Mouse (Mus musculus) embryo, embryonic 11.5 days (tissue): Measurements from ENCODE around the gene Bsn.

Experiments used
- DNase-seq: peaks from one replicate; pipeline ENCODE4 v3.0.0-alpha.2; 2012; ENCODE audit warnings: low read depth, low spot score

Bsn gene

DNA sequence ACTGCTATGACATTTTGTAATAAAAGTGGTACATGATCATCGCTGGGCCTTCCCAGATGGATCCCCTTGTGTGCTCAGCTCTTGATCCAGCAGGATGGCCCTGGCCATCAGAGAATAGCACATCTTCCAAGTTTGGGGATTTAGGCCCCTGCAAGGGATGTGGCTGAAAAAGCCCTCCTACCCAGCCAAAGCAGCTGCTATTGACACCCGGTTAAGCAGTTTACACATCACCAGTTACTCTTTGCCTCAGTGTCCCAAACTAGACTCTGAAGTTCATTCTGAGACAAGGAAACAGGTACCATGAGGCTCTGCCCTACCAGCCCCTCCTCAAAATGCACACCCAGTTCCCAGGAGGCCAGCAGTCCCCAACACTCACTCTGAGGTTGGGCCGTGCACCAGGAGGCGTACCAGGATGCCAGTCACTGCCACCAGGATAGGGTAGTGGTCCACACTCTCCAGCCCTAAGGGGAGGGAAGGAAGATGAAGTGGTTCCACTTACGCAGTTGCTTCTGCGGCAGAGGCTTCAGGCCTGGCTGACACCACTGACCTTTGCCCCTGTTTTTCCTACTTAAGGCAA, 134.4 kb downstream of the Bsn start:
- DNase-seq, result no peak

DNA sequence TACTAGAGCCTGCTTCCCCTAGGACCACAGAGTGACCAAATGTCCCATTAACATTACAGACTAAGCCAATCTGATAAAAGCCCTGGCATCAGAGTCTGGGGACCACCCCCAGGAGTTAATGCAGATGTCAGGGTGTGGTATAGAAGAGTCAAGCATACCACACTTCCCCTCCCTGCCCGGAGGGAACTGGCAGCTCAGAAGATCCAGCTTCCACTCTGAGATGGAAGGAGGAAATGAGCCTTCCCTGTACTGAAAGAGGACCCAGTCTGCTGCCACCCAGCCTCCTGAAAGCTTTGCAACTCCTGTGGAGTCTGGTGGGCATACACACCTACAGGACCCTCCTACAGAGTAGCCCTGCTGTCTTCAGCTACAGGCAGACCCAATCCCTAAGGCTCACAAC, 135.1 kb downstream of the Bsn start:
- DNase-seq, result no peak

DNA sequence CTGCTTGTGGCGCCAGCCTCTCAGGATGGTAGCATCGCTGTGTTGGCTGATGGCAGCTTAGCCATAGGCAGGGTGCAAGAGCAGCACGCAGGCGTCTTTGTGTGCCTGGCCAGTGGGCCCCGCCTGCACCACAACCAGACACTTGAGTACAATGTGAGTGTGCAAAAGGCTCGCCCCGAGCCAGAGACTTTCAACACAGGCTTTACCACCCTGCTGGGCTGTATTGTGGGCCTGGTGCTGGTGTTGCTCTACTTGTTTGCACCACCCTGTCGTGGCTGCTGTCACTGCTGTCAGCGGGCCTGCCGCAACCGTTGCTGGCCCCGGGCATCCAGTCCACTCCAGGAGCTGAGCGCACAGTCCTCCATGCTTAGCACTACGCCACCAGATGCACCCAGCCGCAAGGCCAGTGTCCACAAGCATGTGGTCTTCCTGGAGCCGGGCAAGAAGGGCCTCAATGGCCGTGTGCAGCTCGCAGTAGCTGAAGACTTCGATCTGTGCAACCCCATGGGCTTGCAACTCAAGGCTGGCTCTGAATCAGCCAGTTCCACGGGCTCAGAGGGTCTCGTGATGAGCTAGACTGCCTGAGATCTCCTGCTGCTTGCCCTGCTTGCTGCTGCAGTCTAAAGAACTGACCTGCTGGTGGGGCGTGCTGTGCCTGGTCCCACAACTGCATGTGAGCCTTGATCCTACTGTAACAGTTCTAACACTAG, 135.7 kb downstream of the Bsn start:
- DNase-seq, result no peak

DNA sequence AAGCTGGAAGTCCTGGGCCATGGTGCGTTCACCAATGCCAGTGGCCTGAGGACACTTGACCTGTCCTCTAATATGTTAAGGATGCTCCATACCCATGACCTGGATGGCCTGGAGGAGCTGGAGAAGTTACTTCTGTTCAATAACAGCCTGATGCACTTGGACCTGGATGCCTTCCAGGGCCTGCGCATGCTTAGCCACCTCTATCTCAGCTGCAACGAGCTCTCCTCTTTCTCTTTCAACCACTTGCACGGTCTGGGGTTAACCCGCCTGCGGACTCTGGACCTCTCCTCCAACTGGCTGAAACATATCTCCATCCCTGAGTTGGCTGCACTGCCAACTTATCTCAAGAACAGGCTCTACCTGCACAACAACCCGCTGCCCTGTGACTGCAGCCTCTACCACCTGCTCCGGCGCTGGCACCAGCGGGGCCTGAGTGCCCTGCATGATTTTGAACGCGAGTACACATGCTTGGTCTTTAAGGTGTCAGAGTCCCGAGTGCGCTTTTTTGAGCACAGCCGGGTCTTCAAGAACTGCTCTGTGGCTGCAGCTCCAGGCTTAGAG, 136.4 kb downstream of the Bsn start:
- DNase-seq, result no peak

DNA sequence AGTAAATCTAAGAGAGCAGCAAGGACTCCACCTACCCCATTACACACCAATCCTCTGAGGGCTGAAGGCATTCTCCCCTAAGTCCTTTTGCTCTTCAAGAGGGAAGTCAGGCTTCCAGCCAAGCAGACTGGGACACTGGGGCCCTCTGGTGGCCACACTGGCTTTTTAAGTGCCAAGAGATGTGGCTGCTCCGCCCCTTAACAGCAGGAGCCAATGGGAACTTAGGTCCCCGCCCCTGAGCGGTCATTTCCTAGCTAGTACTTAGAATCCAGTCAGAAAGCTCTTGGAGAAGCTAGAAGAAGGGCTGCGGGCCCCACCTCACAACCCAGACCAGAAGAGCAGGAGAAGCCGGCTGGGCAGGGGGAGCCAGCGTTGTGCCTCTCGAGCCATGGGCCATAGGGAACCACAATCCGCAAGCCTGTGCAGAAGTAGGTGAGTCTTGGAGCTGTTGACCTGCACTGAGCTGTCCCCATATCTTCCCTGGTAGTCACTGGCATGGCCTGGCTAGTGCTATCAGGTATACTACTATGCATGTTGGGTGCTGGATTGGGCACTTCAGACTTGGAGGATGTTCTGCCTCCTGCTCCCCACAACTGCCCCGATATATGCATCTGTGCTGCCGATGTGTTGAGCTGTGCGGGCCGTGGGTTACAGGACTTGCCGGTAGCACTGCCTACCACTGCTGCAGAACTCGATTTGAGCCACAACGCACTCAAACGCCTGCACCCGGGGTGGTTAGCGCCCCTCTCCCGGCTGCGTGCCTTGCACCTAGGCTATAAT, 137.1 kb downstream of the Bsn start, which contains the start of gene Amigo3:
Gene Amigo3, plus strand, starts transcription at position 275 of the 780 bp plus-strand sequence.
- peak; percentile 90 for DNase-seq

DNA sequence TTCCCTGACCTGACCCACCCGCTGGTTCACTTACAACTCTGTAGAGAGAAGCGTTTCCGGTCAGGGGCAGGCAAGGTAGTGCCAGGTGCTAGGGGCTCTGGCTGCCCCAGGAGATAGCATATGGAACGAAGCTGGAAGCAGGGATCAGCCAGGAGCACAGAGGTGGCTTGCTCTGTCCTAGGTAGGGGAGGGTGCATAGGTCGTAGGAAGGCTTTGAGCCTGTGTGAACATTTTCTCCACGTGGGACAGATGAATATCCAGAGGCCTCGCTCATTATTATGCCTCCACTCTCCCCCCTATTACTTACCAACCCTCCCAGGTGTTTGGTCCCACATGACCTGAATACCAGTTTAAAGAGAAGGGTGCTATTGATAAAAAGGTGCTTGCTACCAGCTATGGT, 137.8 kb downstream of the Bsn start:
- no peak for DNase-seq

DNA sequence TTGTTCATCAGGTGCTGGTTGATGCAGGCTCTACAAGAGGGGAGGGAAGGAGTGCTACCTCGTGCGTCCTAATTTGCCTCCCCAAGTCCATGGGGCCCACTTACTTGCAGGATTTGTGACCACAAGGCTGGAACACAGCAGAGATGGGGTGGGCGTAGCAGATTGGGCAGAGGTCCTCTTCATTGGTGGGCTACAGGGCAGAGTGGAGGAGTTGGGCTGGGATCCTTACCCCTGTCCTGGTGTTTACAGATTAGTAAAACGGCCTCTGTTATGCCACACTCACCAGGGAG, 138.3 kb downstream of the Bsn start:
- DNase-seq, result no peak

DNA sequence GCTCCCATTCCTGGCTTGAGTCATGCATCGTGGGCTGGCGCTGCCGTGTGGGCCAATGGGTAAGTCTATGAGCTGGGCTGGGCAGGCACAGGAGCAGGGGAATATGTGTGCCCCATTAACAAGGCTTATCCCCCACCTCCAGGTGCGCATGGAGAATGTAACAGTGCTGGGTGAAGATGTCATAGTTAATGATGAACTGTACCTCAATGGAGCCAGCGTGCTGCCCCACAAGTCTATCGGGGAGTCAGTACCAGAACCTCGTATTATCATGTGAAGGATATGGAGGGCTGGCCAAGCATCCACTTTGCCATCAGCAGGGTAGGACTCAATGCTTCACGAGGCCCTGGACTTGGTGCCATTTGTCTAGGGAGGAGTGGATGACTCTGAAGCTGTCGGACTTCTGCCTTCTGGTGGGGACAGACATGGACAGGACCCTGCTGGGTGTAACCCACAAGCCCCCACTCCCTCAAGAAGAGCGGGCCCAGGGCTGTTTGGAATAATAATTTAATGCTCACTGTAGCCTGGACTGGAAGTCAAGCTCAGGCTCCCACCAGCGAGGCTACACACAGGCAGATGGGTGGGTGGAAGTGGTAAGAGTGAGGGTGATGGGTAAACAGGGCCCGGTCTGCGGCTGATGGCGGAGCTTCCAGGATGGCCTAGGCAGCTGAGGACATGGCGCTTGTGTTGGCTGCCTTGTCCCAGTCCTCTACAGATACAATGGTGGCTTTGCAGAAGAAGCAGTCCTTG, 138.8 kb downstream of the Bsn start:
- DNase-seq, result no peak

DNA sequence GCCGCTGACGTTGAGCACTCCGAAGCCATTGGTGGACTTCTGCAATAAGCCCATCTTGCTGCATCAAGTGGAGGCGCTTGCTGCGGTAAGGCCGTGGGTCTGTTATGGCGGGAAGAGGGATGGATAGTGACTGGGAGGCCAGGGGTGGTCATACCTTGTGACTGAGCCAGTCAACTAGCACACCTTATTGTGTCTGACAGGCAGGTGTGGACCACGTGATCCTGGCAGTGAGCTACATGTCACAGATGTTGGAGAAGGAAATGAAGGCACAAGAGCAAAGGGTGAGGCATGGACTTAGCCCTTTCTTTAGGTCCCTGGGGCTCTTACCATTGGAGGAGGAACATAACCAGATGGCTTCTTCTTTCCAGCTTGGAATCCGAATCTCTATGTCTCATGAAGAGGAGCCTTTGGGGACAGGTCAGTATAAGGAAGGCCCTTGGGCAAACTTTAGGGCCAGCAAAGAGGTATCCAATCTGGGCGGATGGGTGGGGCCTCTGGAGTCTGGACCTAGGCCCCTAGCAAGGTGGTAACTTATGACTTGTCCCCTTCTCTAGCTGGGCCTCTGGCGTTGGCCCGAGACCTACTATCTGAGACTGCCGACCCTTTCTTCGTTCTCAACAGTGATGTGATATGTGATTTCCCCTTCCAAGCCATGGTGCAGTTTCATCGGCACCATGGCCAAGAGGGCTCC, 140.5 kb downstream of the Bsn start:
- no peak for DNase-seq

DNA sequence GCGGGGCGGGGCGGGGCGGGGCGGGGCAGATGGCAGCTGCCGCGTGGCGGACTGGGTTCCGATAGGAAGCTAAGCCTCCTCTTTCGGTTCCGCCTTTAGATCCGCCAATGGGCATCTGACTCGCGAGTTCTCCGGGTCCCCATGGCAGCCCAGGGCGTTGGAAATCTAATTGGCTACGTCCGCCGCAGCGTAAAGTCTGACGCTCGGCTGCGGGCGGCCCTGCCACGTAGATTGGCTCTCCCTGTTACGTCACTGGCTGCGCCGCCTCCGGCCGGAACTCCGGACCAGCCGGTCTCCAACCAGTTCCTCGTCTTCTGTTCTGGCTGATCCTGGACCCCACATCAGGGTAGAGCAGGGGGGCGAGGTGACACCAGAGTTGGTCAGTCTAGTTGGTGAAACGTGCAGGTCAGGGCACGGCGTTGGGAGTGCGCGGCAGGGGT, 141.1 kb downstream of the Bsn start, which contains the start of gene Gmppb:
Gene Gmppb, plus strand, starts transcription at position 227 of the 440 bp plus-strand sequence.
- DNase-seq, result peak; percentile 91

DNA sequence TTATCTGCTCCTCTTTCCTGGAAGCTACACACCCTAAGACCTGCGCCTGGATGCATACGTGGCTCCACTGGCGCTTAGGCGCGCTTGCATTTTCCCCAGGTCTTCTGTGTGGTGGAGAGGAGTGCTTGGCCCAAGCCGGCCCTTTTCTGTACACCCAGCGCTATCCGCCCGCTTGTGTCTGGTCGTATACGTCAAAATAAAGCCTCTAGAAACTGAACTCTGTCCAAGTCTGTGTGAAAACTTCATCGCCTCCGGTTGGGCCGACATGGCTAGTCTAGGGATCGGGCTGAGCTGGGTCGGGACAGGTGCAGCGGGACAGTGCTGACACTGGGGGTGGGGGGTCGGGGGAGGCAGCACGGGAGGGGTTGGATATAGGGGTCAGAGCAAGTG, 141.6 kb downstream of the Bsn start:
- no peak for DNase-seq

DNA sequence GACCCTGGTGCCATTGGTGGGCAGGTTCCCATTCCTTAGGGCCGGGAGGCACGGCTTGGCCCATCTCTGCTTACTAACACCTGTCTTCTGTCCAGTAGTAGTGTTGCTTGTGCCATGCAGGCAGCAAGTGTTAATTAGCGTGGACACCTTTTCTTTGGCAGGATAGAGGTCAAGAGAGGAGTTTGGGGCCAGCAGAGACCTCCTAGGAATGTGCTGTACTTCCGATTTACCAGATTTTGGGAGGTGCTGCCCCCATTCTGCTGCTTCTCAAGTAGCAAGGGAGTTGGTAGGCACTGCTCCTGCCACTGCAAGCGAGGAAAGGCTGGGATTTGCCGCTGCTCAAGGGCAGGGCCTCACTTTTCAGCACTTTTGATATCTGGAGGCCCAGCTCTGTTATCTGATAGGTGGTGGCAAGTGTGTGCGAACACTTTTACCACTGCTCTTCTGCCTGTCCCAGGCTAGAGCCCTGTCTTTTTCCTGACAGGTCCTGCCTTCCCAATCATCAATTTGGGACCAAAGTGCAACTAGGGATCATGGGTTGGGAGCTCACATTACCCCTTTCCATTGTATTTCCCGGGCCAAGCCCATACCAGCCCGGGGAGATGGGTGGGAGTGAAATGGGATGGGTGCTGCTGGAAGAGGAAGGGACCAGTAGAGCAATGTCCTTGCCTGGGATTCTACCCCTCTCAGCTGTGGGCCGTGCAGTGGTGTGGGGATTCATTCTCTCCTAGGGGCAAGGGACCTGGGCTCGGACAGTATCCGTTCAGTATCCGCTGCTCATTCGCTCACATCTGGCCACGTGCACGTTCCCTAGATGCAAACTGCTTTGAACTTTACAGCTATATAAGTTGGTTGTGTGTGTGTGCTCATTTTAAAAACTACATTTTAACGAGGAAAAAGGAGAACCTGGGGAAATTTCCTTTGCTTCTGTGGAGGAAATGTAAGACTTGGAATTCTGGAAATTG, 142.3 kb downstream of the Bsn start:
- no peak for DNase-seq

DNA sequence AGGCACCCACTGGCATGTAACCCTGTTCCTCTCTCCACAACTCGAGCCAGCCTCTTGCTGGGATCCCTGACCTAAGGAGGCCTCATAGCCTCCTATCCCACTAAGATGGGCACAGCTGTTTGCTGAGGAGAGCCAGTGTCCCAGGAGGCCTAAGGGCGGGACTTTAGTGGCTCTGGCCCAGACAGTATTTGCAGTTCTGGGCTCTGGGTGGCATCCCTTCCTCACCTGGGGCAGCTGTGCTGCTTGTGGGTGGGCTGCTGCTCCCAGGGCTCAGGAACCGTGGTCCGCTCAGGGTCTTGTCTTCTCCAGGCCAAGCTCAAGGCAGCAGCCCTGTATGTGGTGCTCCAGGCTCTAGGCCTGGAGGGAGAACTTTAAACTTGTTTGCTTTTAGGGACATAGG, 143.6 kb downstream of the Bsn start:
- no peak for DNase-seq
